Mouse (Mus musculus) G1E (cell line): Measurements from ENCODE around the gene Ccdc117. TPM values are rescaled to one million over a fixed set of nuclear protein-coding genes. Genes with fewer than 3 reads are reported as not detected.
A peak's percentile ranks its signal among the peaks of the same experiment; 100 is the strongest.

Experiments
- ATAC-seq: 2 replicates; pipeline ENCODE4 v1.8.0; 2016; ENCODE audit warnings: mild to moderate bottlenecking; ENCODE audit not compliant: insufficient number of reproducible peaks, poor library complexity, low FRiP score, severe bottlenecking; ENCODE audit errors: extremely low read depth
- DNase-seq: peaks from one replicate; pipeline ENCODE4 v3.0.0; 2012; ENCODE audit warnings: low spot score
- H3K27me3 ChIP-seq: 2 replicates; pipeline ENCODE4 v1.6.1; 2012; ENCODE audit warnings: mild to moderate bottlenecking, low read length, inconsistent platforms; ENCODE audit not compliant: insufficient read depth
- H3K36me3 ChIP-seq: replicated peaks from 2 replicates; pipeline ENCODE3; 2012; ENCODE audit warnings: mild to moderate bottlenecking, inconsistent platforms
- H3K4me1 ChIP-seq: 2 replicates; pipeline ENCODE4 v1.6.1; 2012; ENCODE audit warnings: low read depth, low read length, inconsistent platforms, mixed read lengths; ENCODE audit not compliant: insufficient read depth
- H3K4me3 ChIP-seq: 2 replicates; pipeline ENCODE4 v1.5.1; 2012; ENCODE audit warnings: low read depth, mild to moderate bottlenecking, inconsistent platforms, low read length, moderate library complexity, mixed read lengths
- H3K9me3 ChIP-seq: replicated peaks from 2 replicates; pipeline ENCODE4 v1.6.1; 2012; ENCODE audit warnings: inconsistent platforms
- CTCF ChIP-seq: IDR thresholded peaks from 2 replicates; pipeline ENCODE4 v1.5.1; 2012; ENCODE audit warnings: low read depth, low read length, inconsistent platforms, mixed read lengths
- GATA1 ChIP-seq: IDR thresholded peaks from 2 replicates; pipeline ENCODE4 v1.6.1; 2012; ENCODE audit warnings: borderline replicate concordance, low read length, inconsistent platforms, mixed read lengths
- GATA2 ChIP-seq: IDR thresholded peaks from 2 replicates; pipeline ENCODE4 v1.6.1; 2012; ENCODE audit warnings: low read depth, low read length, inconsistent platforms, borderline replicate concordance
- POLR2AphosphoS5 ChIP-seq: IDR thresholded peaks from 2 replicates; pipeline ENCODE4 v1.6.1; 2012; ENCODE audit warnings: low read depth, low read length, inconsistent platforms; ENCODE audit not compliant: insufficient replicate concordance
- TAL1 ChIP-seq: conservative IDR thresholded peaks from 2 replicates; pipeline ENCODE4 v1.6.1; 2012; ENCODE audit warnings: low read depth, low read length, inconsistent platforms, mixed read lengths
- polyA plus RNA-seq: library from polyadenylated mRNA; stranded (reverse); fragments of >175 nt; gene quantifications from 2 replicates; pipeline ENCODE4 v1.2.3, GENCODE M21; 2012
- total RNA-seq, 2 experiments: library from RNA; stranded (forward) in 1 of 2; stranded (reverse) in 1 of 2; fragments of 200-1000 nt in 1 of 2; fragments of >200 nt in 1 of 2; fragmentation: Nextera tagmentation in 1 of 2; gene quantifications; 2 replicates each; pipeline ENCODE4 v1.2.3; 2014 to 2017

The Ccdc117 gene
- total and polyA plus RNA-seq, 3 experiments: 12.6 to 57.1 (median 31.8) TPM

DNA sequence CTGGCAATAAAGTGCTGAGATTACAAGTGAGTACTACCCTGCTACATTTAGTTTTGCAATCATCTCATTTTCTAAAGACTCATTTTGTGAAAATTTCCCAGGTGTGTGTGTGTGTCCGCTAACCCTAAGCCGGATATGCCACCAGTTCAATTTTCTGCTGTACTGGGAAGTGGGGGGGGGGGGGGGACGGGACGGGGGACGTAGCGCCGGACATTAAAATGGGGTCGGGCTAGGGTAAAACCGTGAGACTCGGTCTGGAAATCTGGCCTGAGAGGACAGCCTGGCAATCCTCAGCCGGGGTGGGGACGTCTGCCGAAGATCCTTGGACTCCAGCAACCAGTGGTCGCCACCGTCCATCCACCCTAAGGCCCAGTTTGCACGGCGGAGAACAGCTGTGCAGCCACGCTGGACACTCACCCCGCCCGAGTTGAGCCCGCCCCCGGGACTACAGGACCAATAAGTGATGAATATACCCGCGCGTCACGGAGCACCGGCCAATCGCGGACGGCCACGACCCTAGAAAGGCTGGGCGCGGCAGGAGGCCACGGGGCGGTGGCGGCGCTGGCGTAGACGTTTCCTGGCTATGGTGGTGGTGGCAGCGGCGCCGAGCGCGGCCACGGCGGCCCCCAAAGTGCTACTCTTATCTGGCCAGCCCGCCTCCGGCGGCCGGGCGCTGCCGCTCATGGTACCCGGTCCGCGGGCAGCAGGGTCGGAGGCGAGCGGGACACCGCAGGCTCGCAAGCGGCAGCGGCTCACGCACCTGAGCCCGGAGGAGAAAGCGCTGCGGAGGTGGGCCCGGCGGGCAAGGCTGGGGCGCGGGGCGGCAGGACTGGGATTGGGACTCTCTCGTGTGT, 21.3 kb downstream of the Ccdc117 start, which contains the start of gene Xbp1:
Gene Xbp1, plus strand, starts transcription at position 248 of the 854 bp plus-strand sequence.
- ATAC-seq: peak; percentile 85
- Histone ChIP-seq H3K36me3 (peaks cover 37% of the 10 kb centered on the region), H3K4me1 (peaks cover 45% of the 10 kb centered on the region), H3K27me3 (peaks cover 12% of the 10 kb centered on the region), H3K9me3 (no peaks in the 10 kb centered on the region), H3K4me3 (peak within 1 kb of the TSS; percentile 89)
- peak; percentile 97 for DNase-seq
- TF ChIP-seq TAL1 (no peak), CTCF (no peak), POLR2AphosphoS5 (no peak), GATA1 (no peak)

DNA sequence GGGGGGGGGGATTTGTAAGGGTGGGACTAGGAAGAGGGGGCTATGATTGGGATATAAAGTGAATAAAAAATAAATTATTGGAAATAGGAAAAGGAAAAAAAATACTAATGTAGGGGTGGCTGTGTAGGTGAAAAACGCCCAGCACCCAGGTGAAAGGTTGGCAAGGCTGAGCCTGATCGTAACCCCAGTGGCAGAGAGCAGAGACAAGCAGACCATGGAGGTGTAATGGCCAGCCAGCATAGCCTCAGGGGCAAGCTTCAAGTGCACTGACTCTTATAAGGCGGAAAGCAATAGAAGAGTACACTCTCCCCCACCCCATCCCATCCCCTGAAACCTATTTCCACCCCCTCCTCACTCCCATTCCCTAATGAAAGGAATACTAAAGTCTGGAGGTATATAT, 22.3 kb downstream of the Ccdc117 start:
- Histone ChIP-seq H3K36me3 (peaks cover 27% of the 10 kb centered on the region), H3K9me3 (no peaks in the 10 kb centered on the region), H3K4me1 (peaks cover 41% of the 10 kb centered on the region), H3K4me3 (no peak overlapping the region; the same call in 1 of the 2 replicates), H3K27me3 (peaks cover 13% of the 10 kb centered on the region)
- TF ChIP-seq CTCF: no peak
- no peak for TF ChIP-seq GATA2
- TF ChIP-seq GATA1: no peak
- no peak for TF ChIP-seq POLR2AphosphoS5
- no peak for TF ChIP-seq TAL1
- ATAC-seq: no peak
- DNase-seq: no peak

- DNase-seq: no peak
- TF ChIP-seq TAL1 (no peak), GATA1 (no peak), GATA2 (no peak), CTCF (no peak), POLR2AphosphoS5 (no peak)
- Histone ChIP-seq H3K9me3 (no peaks in the 10 kb centered on the region), H3K27me3 (peaks cover 18% of the 10 kb centered on the region), H3K4me1 (peaks cover 26% of the 10 kb centered on the region), H3K4me3 (no peak overlapping the region), H3K36me3 (peaks cover 4% of the 10 kb centered on the region)
- no peak for ATAC-seq
Observed at GRCm38 (mm10) chr11:5517346-5517745, 24.6 kb downstream of the Ccdc117 start.

DNA sequence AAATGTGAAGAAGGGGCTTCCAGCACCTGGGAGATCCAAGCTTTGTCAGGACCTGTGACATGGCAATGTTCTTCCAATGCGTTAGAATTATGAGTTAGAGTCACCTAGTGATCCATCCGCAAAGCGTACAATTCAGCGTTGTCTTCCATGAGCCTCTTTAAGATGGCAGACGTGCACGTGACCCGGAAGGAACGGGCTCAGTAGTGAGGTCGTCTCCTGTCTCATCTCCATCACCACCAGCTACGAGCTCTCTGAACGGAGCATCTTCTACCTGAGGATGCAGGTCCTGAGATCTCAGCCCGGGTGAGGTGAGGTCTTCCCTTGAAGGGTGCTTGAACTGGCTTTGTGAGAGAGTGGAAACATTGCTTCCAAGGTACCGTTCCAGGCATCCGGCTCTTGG, 25.4 kb downstream of the Ccdc117 start:
- no peak overlapping the region for H3K4me3 ChIP-seq
- no peaks in the 10 kb centered on the region for H3K36me3 ChIP-seq
- ATAC-seq (no peak), DNase-seq (no peak)
- H3K9me3 ChIP-seq: no peaks in the 10 kb centered on the region
- TF ChIP-seq TAL1 (no peak), GATA1 (no peak), GATA2 (no peak), POLR2AphosphoS5 (no peak), CTCF (no peak)
- H3K4me1 ChIP-seq: peaks cover 26% of the 10 kb centered on the region
- H3K27me3 ChIP-seq: peaks cover 20% of the 10 kb centered on the region

GRCm38 (mm10) chr11:5516151-5516550, 25.8 kb downstream of the Ccdc117 start:
- H3K9me3 ChIP-seq: no peaks in the 10 kb centered on the region
- H3K4me1 ChIP-seq: peaks cover 23% of the 10 kb centered on the region
- H3K36me3 ChIP-seq: no peaks in the 10 kb centered on the region
- peaks cover 20% of the 10 kb centered on the region for H3K27me3 ChIP-seq
- no peak for ATAC-seq
- TF ChIP-seq CTCF (no peak), GATA1 (no peak), TAL1 (no peak), GATA2 (no peak), POLR2AphosphoS5 (no peak)
- no peak overlapping the region for H3K4me3 ChIP-seq
- DNase-seq: no peak

GRCm38 (mm10) chr11:5515655-5516054, 26.3 kb downstream of the Ccdc117 start:
- TF ChIP-seq CTCF: no peak
- H3K4me1 ChIP-seq: peaks cover 24% of the 10 kb centered on the region
- H3K9me3 ChIP-seq: no peaks in the 10 kb centered on the region
- H3K4me3 ChIP-seq: no peak overlapping the region
- no peaks in the 10 kb centered on the region for H3K36me3 ChIP-seq
- peaks cover 20% of the 10 kb centered on the region for H3K27me3 ChIP-seq
- ATAC-seq (no peak), DNase-seq (no peak)
